Comparison of ENCODE assay signal across 8 mouse cellular contexts in the genomic region with DNA sequence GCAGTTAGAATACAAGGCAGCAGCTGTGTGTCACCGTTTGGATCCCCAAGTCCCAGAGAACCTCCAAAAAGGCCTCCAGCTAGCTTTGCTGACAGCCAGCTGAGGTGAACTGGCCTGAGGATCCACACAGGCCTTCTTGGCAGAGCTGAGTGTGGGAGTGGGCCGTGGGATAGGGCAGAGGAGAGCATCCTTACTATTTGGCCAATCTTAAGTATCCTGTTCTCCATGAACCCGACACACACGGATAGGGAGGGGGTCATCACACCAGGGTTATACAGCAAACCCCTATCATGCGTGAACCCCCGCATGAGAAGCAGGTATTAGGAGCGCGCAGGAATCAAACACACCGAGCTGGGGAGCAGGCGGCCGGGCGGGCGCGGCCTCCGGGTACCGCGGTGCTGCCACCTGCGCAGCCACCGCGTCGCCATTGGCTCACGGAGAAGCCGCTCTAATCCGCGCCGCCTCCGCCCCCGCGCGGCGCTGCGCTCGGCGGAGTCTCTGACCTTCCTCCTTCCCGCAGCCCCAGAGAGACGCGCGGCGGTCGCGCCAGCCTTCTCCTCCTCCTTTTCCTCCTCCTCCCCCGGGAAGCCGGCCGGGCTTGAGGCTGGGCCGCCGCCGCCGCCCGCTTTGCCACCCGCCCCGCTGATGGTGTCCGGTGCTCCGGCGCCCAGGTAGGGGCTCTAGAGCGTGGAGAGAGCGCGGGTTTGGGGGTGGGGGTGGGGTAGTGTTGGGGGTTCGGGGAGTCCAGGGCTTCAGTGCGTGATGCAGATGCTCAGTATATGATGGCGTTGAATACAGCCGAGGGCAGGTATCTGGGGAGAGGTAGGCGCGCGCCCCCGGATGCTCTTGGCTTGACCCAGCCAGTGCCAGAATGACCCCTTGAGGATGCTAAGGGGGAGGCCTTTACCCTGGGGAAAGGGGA. TPM values are rescaled to one million over a fixed set of nuclear protein-coding genes. Genes with fewer than 3 reads are reported as not detected.
DNase-seq lines count a peak whose midpoint lies in the region; ATAC-seq and TF ChIP-seq lines count a peak whose summit lies in the region.

Gene Pacsin1 (plus strand): TSS at position 421 of the 922 bp plus-strand sequence.

- peaks cover 35% of the 10 kb centered on the region for H3K27me3 ChIP-seq in heart, embryonic 14.5 days (ENCODE audit: control insufficient read depth, insufficient read depth, low read length)
- no peaks in the 10 kb centered on the region for H3K27me3 ChIP-seq in forebrain, embryonic 16.5 days (replicated peaks; ENCODE audit: control insufficient read depth, insufficient read depth, low read length)
- peaks cover 34% of the 10 kb centered on the region for H3K27me3 ChIP-seq in liver, embryonic 14.5 days (ENCODE audit: control insufficient read depth, insufficient read depth, low read length)

- no peak for TF ChIP-seq CTCF in liver, embryonic 14.5 days (IDR thresholded peaks at IDR 0.05; ENCODE audit: low read depth)

- peak within 1 kb of the TSS; percentile 43 to 45 for H3K4me3 ChIP-seq in heart, embryonic 14.5 days (ENCODE audit: control insufficient read depth in 1 of 2, insufficient read depth in 1 of 2, low read depth in 1 of 2, low read length in 2 of 2)
- H3K4me3 ChIP-seq in forebrain, embryonic 16.5 days (replicated peaks; ENCODE audit: low read length), result peak within 1 kb of the TSS; percentile 65
- H3K4me3 ChIP-seq in liver, embryonic 14.5 days (ENCODE audit: insufficient read depth in 1 of 2, low read depth in 2 of 2, low read length in 2 of 2), result peak within 1 kb of the TSS in 1 of 2 experiments; percentile 30; a peak in 2 of 4 replicates

- peak within 1 kb of the TSS; percentile 79 for H3K4me2 ChIP-seq in heart, embryonic 14.5 days (ENCODE audit: low read length)
- H3K4me2 ChIP-seq in forebrain, embryonic 16.5 days (ENCODE audit: low read length), result peak within 1 kb of the TSS; percentile 89
- peak within 1 kb of the TSS; percentile 46 for H3K4me2 ChIP-seq in liver, embryonic 14.5 days (ENCODE audit: low read depth)

- TF ChIP-seq EP300 in liver, embryonic 14.5 days (IDR thresholded peaks at IDR 0.05; ENCODE audit: low read depth), result no peak

- no peak within 1 kb of the TSS for H3K27ac ChIP-seq in heart, embryonic 14.5 days (replicated peaks in 1 of 2; ENCODE audit: control insufficient read depth in 1 of 2, insufficient read depth in 1 of 2, low read depth in 2 of 2, low read length in 2 of 2)
- peak within 1 kb of the TSS; percentile 22; the same call in 1 of the 2 replicates for H3K27ac ChIP-seq in forebrain, embryonic 16.5 days (ENCODE audit: low read length)
- no peak within 1 kb of the TSS for H3K27ac ChIP-seq in liver, embryonic 14.5 days

- H3K36me3 ChIP-seq in heart, embryonic 14.5 days (ENCODE audit: control insufficient read depth, insufficient read depth, low read length), result no peaks in the 10 kb centered on the region
- H3K36me3 ChIP-seq in forebrain, embryonic 16.5 days (ENCODE audit: control insufficient read depth, insufficient read depth), result no peaks in the 10 kb centered on the region
- H3K36me3 ChIP-seq in liver, embryonic 14.5 days (replicated peaks; ENCODE audit: control insufficient read depth, insufficient read depth, low read depth), result no peaks in the 10 kb centered on the region

- 2% methylated on average over 55 of the region's 65 CpGs for WGBS in heart, embryonic 14.5 days
- 1% methylated on average over 63 of the region's 65 CpGs for WGBS in forebrain, embryonic 16.5 days
- 3% methylated on average over 59 of the region's 65 CpGs for whole genome bisulfite sequencing in liver, embryonic 14.5 days (ENCODE audit: insufficient replicate concordance)

- H3K4me1 ChIP-seq in heart, embryonic 14.5 days (ENCODE audit: control insufficient read depth in 2 of 2, insufficient read depth in 2 of 2, low read length in 2 of 2), result peaks cover 6 to 14% of the 10 kb centered on the region in 2 experiments
- peaks cover 17% of the 10 kb centered on the region for H3K4me1 ChIP-seq in forebrain, embryonic 16.5 days (replicated peaks; ENCODE audit: control insufficient read depth, insufficient read depth, low read length)
- H3K4me1 ChIP-seq in liver, embryonic 14.5 days (replicated peaks; ENCODE audit: control insufficient read depth in 2 of 2, insufficient read depth in 2 of 2, low read length in 1 of 2), result peaks cover 0 to 6% of the 10 kb centered on the region in 2 experiments; a peak in 2 of 4 replicates

- ATAC-seq in heart, embryonic 14.5 days (ENCODE audit: insufficient number of reproducible peaks, insufficient read depth, low FRiP score, low read depth), result no peak
- peak; percentile 88 for ATAC-seq in forebrain, embryonic 16.5 days
- ATAC-seq in liver, embryonic 14.5 days (ENCODE audit: insufficient read depth), result no peak

- no peak within 1 kb of the TSS for H3K9ac ChIP-seq in heart, embryonic 14.5 days (ENCODE audit: low read length)
- peak within 1 kb of the TSS; percentile 74 for H3K9ac ChIP-seq in forebrain, embryonic 16.5 days (replicated peaks; ENCODE audit: low read depth, low read length)
- H3K9ac ChIP-seq in liver, embryonic 14.5 days (replicated peaks), result no peak within 1 kb of the TSS

- no peak for DNase-seq in heart, adult 9 months (ENCODE audit: low spot score in 2 of 2)
- peak; percentile 89 for DNase-seq in cerebellum, adult 11 months
- peak; percentile 48 for DNase-seq in kidney, postnatal 14 days
- no peak for DNase-seq in liver, embryonic 14.5 days (ENCODE audit: low read depth in 3 of 3, low spot score in 3 of 3)
- DNase-seq in retina, embryonic 14.5 days (ENCODE audit: low spot score), result peak; percentile 71
- no peak for DNase-seq in c-Kit-positive CD71-positive TER-119-positive erythroid progenitor cells, embryonic 14.5 days (ENCODE audit: low spot score)

- H3K9me3 ChIP-seq in heart, embryonic 14.5 days (ENCODE audit: control insufficient read depth, low read length), result no peaks in the 10 kb centered on the region
- no peaks in the 10 kb centered on the region for H3K9me3 ChIP-seq in forebrain, embryonic 16.5 days (ENCODE audit: control insufficient read depth, low read length)
- H3K9me3 ChIP-seq in liver, embryonic 14.5 days (ENCODE audit: control insufficient read depth, low read length), result no peaks in the 10 kb centered on the region

RNA-seq across cellular contexts. Expression of gene Pacsin1, which starts in this region (rescaled TPM):
- polyA plus RNA-seq in heart, embryonic 14.5 days (2014; fragmentation: Nextera tagmentation; extraction: Ambion mirVana), result 0.43 and 0.94 TPM in 2 replicates
- 32.9 and 44.2 TPM in 2 replicates for polyA plus RNA-seq in forebrain, embryonic 16.5 days (2015; fragmentation: Nextera tagmentation; extraction: Ambion mirVana)
- 0.03 and 0.08 TPM in 2 replicates for polyA plus RNA-seq in liver, embryonic 14.5 days (2012; rRNA removed)
- polyA plus RNA-seq in liver, embryonic 14.5 days (2014; fragmentation: Nextera tagmentation; extraction: Ambion mirVana), result 0.14 TPM in 1 of 2 replicates, not detected in the other

Comparison
In these comparisons a context has a peak if more than half of its experiments do, and no peak if none do; other contexts are left out.
1. RNA of gene Pacsin1 (polyA plus RNA-seq): 32.9 to 44.2 TPM in forebrain, embryonic 16.5 days; 0.43 to 0.94 TPM in heart, embryonic 14.5 days and 0.03 to 0.14 TPM in liver, embryonic 14.5 days; every median in the first group is over 10 times any median in the second.
2. DNase-seq: peak in cerebellum, adult 11 months (single experiment), kidney, postnatal 14 days (single experiment) and retina, embryonic 14.5 days (single experiment); none in heart, adult 9 months (0 of 2), liver, embryonic 14.5 days (0 of 3) and c-Kit-positive CD71-positive TER-119-positive erythroid progenitor cells, embryonic 14.5 days (single experiment).
3. Peak in every context shown above with its lines, with median percentiles within 50 percentile points of each other: H3K4me2 ChIP-seq.